Mouse (Mus musculus) thymus, adult 2 months (tissue): Measurements from ENCODE around the gene Dchs1. TPM values are rescaled to one million over a fixed set of nuclear protein-coding genes. Genes with fewer than 3 reads are reported as not detected.

Source experiments
- DNase-seq: peaks from one replicate; pipeline ENCODE4 v3.0.0; 2021
- H3K27ac ChIP-seq: fragments of 200-500 bp; 2 replicates; pipeline ENCODE4 v1.5.1; 2012; ENCODE audit warnings: low read length, control low read depth; ENCODE audit not compliant: control insufficient read depth, insufficient read depth
- H3K27me3 ChIP-seq: fragments of 200-500 bp; 2 replicates; pipeline ENCODE4 v1.6.1; 2012; ENCODE audit warnings: mild to moderate bottlenecking, low read length, moderate library complexity, mixed read lengths; ENCODE audit not compliant: control insufficient read depth, insufficient read depth
- H3K36me3 ChIP-seq: fragments of 200-500 bp; 2 replicates; pipeline ENCODE4 v1.6.1; 2012; ENCODE audit warnings: mild to moderate bottlenecking, low read length, moderate library complexity; ENCODE audit not compliant: control insufficient read depth, insufficient read depth
- H3K4me1 ChIP-seq: fragments of 200-500 bp; replicated peaks from 2 replicates; pipeline ENCODE4 v1.6.1; 2012; ENCODE audit warnings: low read length; ENCODE audit not compliant: control insufficient read depth, insufficient read depth
- H3K4me3 ChIP-seq: fragments of 200-500 bp; 2 replicates; pipeline ENCODE4 v1.5.1; 2012; ENCODE audit warnings: mild to moderate bottlenecking, low read length, control low read depth, moderate library complexity; ENCODE audit not compliant: control insufficient read depth, insufficient read depth
- CTCF ChIP-seq: fragments of 200-500 bp; IDR thresholded peaks from 2 replicates; pipeline ENCODE4 v1.5.1; 2012; ENCODE audit warnings: mild to moderate bottlenecking, control low read depth, low read length, moderate library complexity, borderline replicate concordance; ENCODE audit not compliant: control insufficient read depth, poor library complexity, insufficient read depth; ENCODE audit errors: extremely low read depth
- POLR2A ChIP-seq: fragments of 200-500 bp; IDR thresholded peaks from 2 replicates; pipeline ENCODE4 v1.6.1; 2012; ENCODE audit warnings: mild to moderate bottlenecking, low read length, control low read depth, moderate library complexity; ENCODE audit not compliant: control insufficient read depth, poor library complexity, insufficient read depth; ENCODE audit errors: extremely low read depth
- WGBS: fragments of 180-500 bp; shearing (Covaris S2); methylation state at CpG from one replicate; pipeline ENCODE4 v1.1.7; 2018; 5-methylcytosine and 5-hydroxymethylcytosine counted together
- polyA plus RNA-seq: library from polyadenylated mRNA; depleted of rRNA; stranded (reverse); fragments of >200 nt; gene quantifications from 2 replicates; pipeline ENCODE4 v1.2.3, GENCODE M21; 2012

Gene Dchs1
- polyA plus RNA-seq, 1 experiment: 2.1 TPM

- WGBS: 57% methylated on average over 55 of the region's 55 CpGs
- H3K27ac ChIP-seq: no peak overlapping the region
- no peak for DNase-seq
- no peak overlapping the region for H3K4me3 ChIP-seq
- no peak for TF ChIP-seq CTCF
- TF ChIP-seq POLR2A: no peak
- no peaks in the 10 kb centered on the region for H3K27me3 ChIP-seq
- H3K36me3 ChIP-seq: no peaks in the 10 kb centered on the region
- H3K4me1 ChIP-seq: no peaks in the 10 kb centered on the region
Observed at GRCm38 (mm10) chr7:105762517-105763270, 24.8 kb downstream of the Dchs1 start.

- H3K4me1 ChIP-seq: no peaks in the 10 kb centered on the region
- no peaks in the 10 kb centered on the region for H3K36me3 ChIP-seq
- no peaks in the 10 kb centered on the region for H3K27me3 ChIP-seq
- no peak overlapping the region for H3K4me3 ChIP-seq
- no peak for DNase-seq
- TF ChIP-seq POLR2A (no peak), CTCF (no peak)
- WGBS: 51% methylated on average over 51 of the region's 51 CpGs
- H3K27ac ChIP-seq: no peak overlapping the region
Observed at GRCm38 (mm10) chr7:105761813-105762484, 25.5 kb downstream of the Dchs1 start.

GRCm38 (mm10) chr7:105753281-105753680 is 34.2 kb downstream of the Dchs1 start:
- Histone ChIP-seq H3K36me3 (no peaks in the 10 kb centered on the region), H3K4me3 (no peak overlapping the region), H3K4me1 (peaks cover 4% of the 10 kb centered on the region), H3K27me3 (no peaks in the 10 kb centered on the region), H3K27ac (no peak overlapping the region)
- 99% methylated on average over 10 of the region's 10 CpGs for WGBS
- TF ChIP-seq POLR2A (no peak), CTCF (no peak)
- DNase-seq: no peak

- Histone ChIP-seq H3K4me1 (peaks cover 4% of the 10 kb centered on the region), H3K27ac (no peak overlapping the region), H3K36me3 (no peaks in the 10 kb centered on the region), H3K27me3 (no peaks in the 10 kb centered on the region), H3K4me3 (no peak overlapping the region)
- 96% methylated on average over 2 of the region's 2 CpGs for WGBS
- no peak for DNase-seq
- no peak for TF ChIP-seq CTCF
- no peak for TF ChIP-seq POLR2A
Observed at GRCm38 (mm10) chr7:105752716-105753115, 34.7 kb downstream of the Dchs1 start.

- no peak for TF ChIP-seq CTCF
- no peak for TF ChIP-seq POLR2A
- Histone ChIP-seq H3K36me3 (no peaks in the 10 kb centered on the region), H3K27ac (0 out of 2 replicates have a peak within 1 kb of the TSS, but pooled peaks have one; percentile 9), H3K27me3 (no peaks in the 10 kb centered on the region), H3K4me1 (peaks cover 4% of the 10 kb centered on the region), H3K4me3 (peak within 1 kb of the TSS; percentile 83)
- 24% methylated on average over 20 of the region's 20 CpGs for WGBS
- peak; percentile 90 for DNase-seq
Observed at GRCm38 (mm10) chr7:105751491-105752433, 35.7 kb downstream of the Dchs1 start, which contains the start of gene Tpp1. TSS of gene Tpp1 (minus strand) at chr7:105752235.

- Histone ChIP-seq H3K4me1 (peaks cover 14% of the 10 kb centered on the region), H3K27ac (no peak overlapping the region), H3K4me3 (no peak overlapping the region), H3K36me3 (0 out of 2 replicates have a peak, but pooled peaks cover 3% of the 10 kb centered on the region), H3K27me3 (no peaks in the 10 kb centered on the region)
- no peak for DNase-seq
- WGBS: 90% methylated on average over 2 of the region's 2 CpGs
- TF ChIP-seq CTCF (no peak), POLR2A (no peak)
Observed at GRCm38 (mm10) chr7:105747776-105748175, 39.7 kb downstream of the Dchs1 start.
